Mouse (Mus musculus) limb, embryonic 14.5 days (tissue): ENCODE data around the gene Egfem1. TPM values are rescaled to one million over a fixed set of nuclear protein-coding genes. Genes with fewer than 3 reads are reported as not detected.

ENCODE experiments used
- ATAC-seq: fragments of 200-750 bp; cut with Nextera tagmentation; 2 replicates; pipeline ENCODE4 v1.8.0; 2017; ENCODE audit warnings: low read depth, moderate number of reproducible peaks, moderate TSS enrichment; ENCODE audit not compliant: low FRiP score
- DNase-seq: peaks from one replicate; pipeline ENCODE4 v3.0.0-alpha.2; 2015; ENCODE audit warnings: low spot score
- H3K27ac ChIP-seq: fragments of 300-500 bp; sonication (generic); replicated peaks from 2 replicates; pipeline ENCODE4 v1.5.1; 2014; ENCODE audit warnings: low read depth, mild to moderate bottlenecking, low read length, moderate library complexity, mixed read lengths
- H3K27me3 ChIP-seq: fragments of 300-500 bp; sonication (generic); 2 replicates; pipeline ENCODE4 v1.6.1; 2014; ENCODE audit warnings: low read length, mixed read lengths; ENCODE audit not compliant: control insufficient read depth, insufficient read depth
- H3K36me3 ChIP-seq: fragments of 300-500 bp; sonication (generic); 2 replicates; pipeline ENCODE4 v1.6.1; 2014; ENCODE audit warnings: mild to moderate bottlenecking, low read length, moderate library complexity, mixed read lengths; ENCODE audit not compliant: control insufficient read depth, insufficient read depth
- H3K4me1 ChIP-seq: fragments of 300-500 bp; sonication (generic); 2 replicates; pipeline ENCODE4 v1.6.1; 2014; ENCODE audit warnings: antibody characterized with exemption, low read length, mixed read lengths; ENCODE audit not compliant: control insufficient read depth, insufficient read depth
- H3K4me2 ChIP-seq: fragments of 300-500 bp; sonication (generic); replicated peaks from 2 replicates; pipeline ENCODE4 v1.6.1; 2014; ENCODE audit warnings: low read depth, mild to moderate bottlenecking, low read length, moderate library complexity; ENCODE audit not compliant: severe bottlenecking
- H3K4me3 ChIP-seq: fragments of 300-500 bp; sonication (generic); replicated peaks from 2 replicates; pipeline ENCODE4 v1.5.1; 2014; ENCODE audit warnings: low read length
- H3K9ac ChIP-seq: fragments of 300-500 bp; sonication (generic); 2 replicates; pipeline ENCODE4 v1.6.1; 2014; ENCODE audit warnings: mild to moderate bottlenecking, low read depth, low read length, moderate library complexity; ENCODE audit not compliant: severe bottlenecking
- H3K9me3 ChIP-seq: fragments of 300-500 bp; sonication (generic); 2 replicates; pipeline ENCODE4 v1.6.1; 2016; ENCODE audit warnings: low read length; ENCODE audit not compliant: control insufficient read depth
- POLR2A ChIP-seq: fragments of 200-500 bp; IDR thresholded peaks from 2 replicates; pipeline ENCODE4 v1.8.0; 2012; ENCODE audit warnings: inconsistent platforms, mild to moderate bottlenecking, moderate library complexity, borderline replicate concordance; ENCODE audit not compliant: insufficient read depth, insufficient read length; ENCODE audit errors: extremely low read depth
- WGBS: fragments of 180-500 bp; shearing (Covaris S2); extraction: QIAGEN DNeasy Blood & Tissue Kit; methylation state at CpG from one replicate; pipeline ENCODE4 v1.1.7; 2014; 5-methylcytosine and 5-hydroxymethylcytosine counted together
- polyA plus RNA-seq, 2 experiments: library from polyadenylated mRNA; depleted of rRNA in 1 of 2; stranded (reverse) in 1 of 2; unstranded in 1 of 2; fragments of >200 nt; fragmentation: Nextera tagmentation in 1 of 2; extraction: Ambion mirVana in 1 of 2; gene quantifications; 2 replicates each; pipeline versions ENCODE4 v1.2.1 to v1.2.3; 2012 to 2014

The Egfem1 gene
- polyA plus RNA-seq, 2 experiments: 4.5 to 8.5 TPM

- DNase-seq (no peak), ATAC-seq (no peak)
- Histone ChIP-seq H3K9ac (no peak overlapping the region), H3K4me1 (no peaks in the 10 kb centered on the region), H3K27me3 (no peaks in the 10 kb centered on the region), H3K4me2 (no peak overlapping the region), H3K27ac (no peak overlapping the region), H3K36me3 (no peaks in the 10 kb centered on the region), H3K9me3 (no peaks in the 10 kb centered on the region), H3K4me3 (no peak overlapping the region)
- TF ChIP-seq POLR2A: no peak
- WGBS: 52% methylated on average over 8 of the region's 8 CpGs
Measured at GRCm38 (mm10) chr3:29582749-29583148, 500.9 kb downstream of the Egfem1 start.

DNA sequence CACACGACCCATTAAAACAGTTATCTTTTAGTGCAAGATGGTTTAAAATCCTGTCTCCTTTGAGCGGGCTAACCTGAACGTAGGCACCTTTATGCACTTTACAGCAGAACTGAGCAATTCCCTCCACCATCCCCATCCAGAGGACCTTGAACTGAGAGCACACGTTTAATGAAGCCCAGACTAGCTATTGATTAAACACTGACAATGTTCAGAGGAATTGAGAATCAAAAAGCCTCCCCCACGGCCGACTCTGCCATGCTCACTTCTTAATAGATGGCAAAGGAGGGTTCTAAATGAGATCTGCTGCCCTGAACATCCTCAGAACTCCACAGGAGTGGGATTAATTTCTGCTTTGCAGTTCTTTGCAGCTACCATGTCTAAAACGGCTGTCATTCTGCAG is 520.3 kb downstream of the Egfem1 start:
- no peak for TF ChIP-seq POLR2A
- ATAC-seq: no peak
- Histone ChIP-seq H3K4me3 (no peak overlapping the region), H3K9me3 (no peaks in the 10 kb centered on the region), H3K9ac (no peak overlapping the region), H3K4me2 (no peak overlapping the region), H3K36me3 (no peaks in the 10 kb centered on the region), H3K27me3 (no peaks in the 10 kb centered on the region), H3K4me1 (no peaks in the 10 kb centered on the region), H3K27ac (no peak overlapping the region)
- 63% methylated on average over 7 of the region's 7 CpGs for WGBS
- DNase-seq: no peak

- TF ChIP-seq POLR2A: no peak
- Histone ChIP-seq H3K4me2 (no peak overlapping the region), H3K4me3 (no peak overlapping the region), H3K9me3 (no peaks in the 10 kb centered on the region), H3K36me3 (no peaks in the 10 kb centered on the region), H3K4me1 (no peaks in the 10 kb centered on the region), H3K9ac (no peak overlapping the region), H3K27me3 (no peaks in the 10 kb centered on the region), H3K27ac (no peak overlapping the region)
- no peak for ATAC-seq
- no peak for DNase-seq
- WGBS: 40% methylated on average over 3 of the region's 3 CpGs
Measured at GRCm38 (mm10) chr3:29608713-29609112, 526.9 kb downstream of the Egfem1 start.

- Histone ChIP-seq H3K27me3 (no peaks in the 10 kb centered on the region), H3K9ac (no peak overlapping the region), H3K4me1 (no peaks in the 10 kb centered on the region), H3K9me3 (no peaks in the 10 kb centered on the region), H3K4me3 (no peak overlapping the region), H3K27ac (no peak overlapping the region), H3K36me3 (no peaks in the 10 kb centered on the region), H3K4me2 (no peak overlapping the region)
- no peak for DNase-seq
- TF ChIP-seq POLR2A: no peak
- no peak for ATAC-seq
- 85% methylated on average over 2 of the region's 2 CpGs for WGBS
Measured at GRCm38 (mm10) chr3:29609174-29609573, 527.4 kb downstream of the Egfem1 start.

GRCm38 (mm10) chr3:29619586-29619985 is 537.8 kb downstream of the Egfem1 start:
- Histone ChIP-seq H3K27ac (no peak overlapping the region), H3K4me2 (no peak overlapping the region), H3K4me1 (no peaks in the 10 kb centered on the region), H3K4me3 (no peak overlapping the region), H3K9ac (no peak overlapping the region), H3K27me3 (no peaks in the 10 kb centered on the region), H3K36me3 (no peaks in the 10 kb centered on the region), H3K9me3 (no peaks in the 10 kb centered on the region)
- no peak for ATAC-seq
- DNase-seq: no peak
- TF ChIP-seq POLR2A: no peak
- 83% methylated on average over 1 of the region's 1 CpGs for WGBS

- H3K9ac ChIP-seq: no peak overlapping the region
- no peaks in the 10 kb centered on the region for H3K9me3 ChIP-seq
- no peak for TF ChIP-seq POLR2A
- H3K27ac ChIP-seq: no peak overlapping the region
- WGBS: 66% methylated on average over 2 of the region's 2 CpGs
- H3K36me3 ChIP-seq: no peaks in the 10 kb centered on the region
- no peak overlapping the region for H3K4me2 ChIP-seq
- ATAC-seq (no peak), DNase-seq (no peak)
- no peak overlapping the region for H3K4me3 ChIP-seq
- no peaks in the 10 kb centered on the region for H3K4me1 ChIP-seq
- H3K27me3 ChIP-seq: no peaks in the 10 kb centered on the region
Measured at GRCm38 (mm10) chr3:29639819-29640218, 558.0 kb downstream of the Egfem1 start.
